In the genomic region with DNA sequence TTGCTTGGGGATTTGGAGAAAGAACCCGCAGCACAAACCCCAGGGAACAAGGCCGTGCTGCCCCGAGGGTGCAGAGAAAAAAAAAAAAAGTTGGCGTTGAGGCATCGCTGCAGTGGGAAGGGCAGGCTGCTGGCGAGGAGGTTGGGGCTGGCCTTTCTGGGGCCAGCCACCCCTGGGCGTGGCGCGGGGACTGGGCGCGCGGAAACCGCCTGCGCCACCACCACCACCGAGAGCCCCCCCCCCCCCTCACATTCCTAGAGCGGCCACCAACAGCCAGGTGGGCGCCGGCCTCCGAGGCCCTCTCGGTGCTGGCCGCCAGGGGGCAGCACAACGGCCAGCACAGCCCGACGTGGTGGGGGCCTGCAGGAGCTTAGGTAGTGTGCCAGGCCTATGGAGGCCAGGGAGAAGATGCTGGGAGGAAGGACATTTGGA, we compare ENCODE assay signal across 8 mouse cellular contexts. TPM values are rescaled to one million over a fixed set of nuclear protein-coding genes. Genes with fewer than 3 reads are reported as not detected.
DNase-seq lines count a peak whose midpoint lies in the region; ATAC-seq and TF ChIP-seq lines count a peak whose summit lies in the region.

No protein-coding gene starts in this region.

- peak; percentile 68; the same call in 1 of the 2 replicates for TF ChIP-seq CTCF in G1E (IDR thresholded peaks at IDR 0.05; ENCODE audit: low read depth, low read length)
- peak; percentile 80 for TF ChIP-seq CTCF in lung, embryonic 14.5 days (IDR thresholded peaks at IDR 0.05; ENCODE audit: low read depth)

- under 1% methylated on average over 23 of the region's 24 CpGs for WGBS in forebrain, embryonic 10.5 days
- under 1% methylated on average over 22 of the region's 24 CpGs for WGBS in lung, embryonic 14.5 days

- intact Hi-C loops in heart, postnatal 14 days (cut with DNase I): no loop called here

- ATAC-seq in G1E (ENCODE audit: extremely low read depth, insufficient number of reproducible peaks, low FRiP score, poor library complexity, severe bottlenecking): peak; percentile 40; the same call in 1 of the 2 replicates
- ATAC-seq in lung, embryonic 14.5 days (ENCODE audit: insufficient read depth): peak; percentile 92
- peak; percentile 74 for ATAC-seq in neutrophil, adult 5-6 weeks (ENCODE audit: extremely low read depth, insufficient number of reproducible peaks, low FRiP score, poor library complexity, severe bottlenecking)

- peak overlapping the region; percentile 35 for H3K9ac ChIP-seq in lung, embryonic 14.5 days

- H3K4me1 ChIP-seq in G1E (ENCODE audit: insufficient read depth, low read depth, low read length): peaks cover 13% of the 10 kb centered on the region
- H3K4me1 ChIP-seq in forebrain, embryonic 10.5 days: peaks cover 14% of the 10 kb centered on the region
- no peaks in the 10 kb centered on the region for H3K4me1 ChIP-seq in lung, embryonic 14.5 days (ENCODE audit: insufficient read depth)

- peak overlapping the region; percentile 62; the same call in 1 of the 2 replicates for H3K4me3 ChIP-seq in G1E (ENCODE audit: low read depth, low read length)
- peak overlapping the region; percentile 55 for H3K4me3 ChIP-seq in forebrain, embryonic 10.5 days
- peak overlapping the region; percentile 30 for H3K4me3 ChIP-seq in lung, embryonic 14.5 days (ENCODE audit: low read depth, low read length)

- peak; percentile 86 for DNase-seq in G1E (ENCODE audit: low spot score)
- peak; percentile 42 for DNase-seq in c-Kit-positive CD71-positive TER-119-negative erythroid progenitor cells, embryonic 14.5 days (ENCODE audit: low read depth)
- DNase-seq in forebrain, embryonic 10.5 days (ENCODE audit: extremely low spot score, low spot score): peak; percentile 78
- DNase-seq in heart, postnatal 14 days: peak; percentile 69 to 75
- peak; percentile 72 to 83 for DNase-seq in kidney, postnatal 36 days
- DNase-seq in lung, embryonic 14.5 days: peak; percentile 83
- DNase-seq in thymus, adult 18-20 months: peak; percentile 49 to 57

- H3K27me3 ChIP-seq in G1E (ENCODE audit: insufficient read depth, low read length): 0 out of 2 replicates have a peak, but pooled peaks cover 3% of the 10 kb centered on the region
- H3K27me3 ChIP-seq in forebrain, embryonic 10.5 days (ENCODE audit: poor library complexity, severe bottlenecking): no peaks in the 10 kb centered on the region
- no peaks in the 10 kb centered on the region for H3K27me3 ChIP-seq in lung, embryonic 14.5 days (ENCODE audit: insufficient read depth, low read length)

- peaks cover 29% of the 10 kb centered on the region for H3K36me3 ChIP-seq in G1E (replicated peaks)
- 0 out of 2 replicates have a peak, but pooled peaks cover 7% of the 10 kb centered on the region for H3K36me3 ChIP-seq in forebrain, embryonic 10.5 days (replicated peaks)
- H3K36me3 ChIP-seq in lung, embryonic 14.5 days (ENCODE audit: insufficient read depth): peaks cover 2% of the 10 kb centered on the region; the same call in 1 of the 2 replicates

- no peaks in the 10 kb centered on the region for H3K9me3 ChIP-seq in G1E (replicated peaks)
- no peaks in the 10 kb centered on the region for H3K9me3 ChIP-seq in forebrain, embryonic 10.5 days
- no peaks in the 10 kb centered on the region for H3K9me3 ChIP-seq in lung, embryonic 14.5 days (ENCODE audit: low read depth, low read length)

- peak overlapping the region; percentile 61 for H3K4me2 ChIP-seq in lung, embryonic 14.5 days

- peak overlapping the region; percentile 85 for H3K27ac ChIP-seq in forebrain, embryonic 10.5 days
- H3K27ac ChIP-seq in lung, embryonic 14.5 days (ENCODE audit: low read depth): no peak overlapping the region

RNA-seq across cellular contexts. Expression of gene Zfp777, which starts 32.6 kb away (rescaled TPM):
- 27.4 and 28.0 TPM in 2 replicates for total RNA-seq in G1E (2014; fragmentation: Nextera tagmentation)
- total RNA-seq in G1E (2017): 22.1 and 25.4 TPM in 2 replicates
- polyA plus RNA-seq in G1E (2012): 69.6 and 86.8 TPM in 2 replicates
- polyA plus RNA-seq in forebrain, embryonic 10.5 days (2016; fragmentation: Nextera tagmentation; extraction: Ambion mirVana): 10.0 and 11.3 TPM in 2 replicates
- 10 to 100 TPM; 15.5 to 17.0 TPM for total RNA-seq in heart, postnatal 14 days (2021)
- polyA plus RNA-seq in lung, embryonic 14.5 days (2014; fragmentation: Nextera tagmentation; extraction: Ambion mirVana): 8.6 and 8.7 TPM in 2 replicates
- total RNA-seq in neutrophil, adult 5-6 weeks (2017): 19.9 and 25.0 TPM in 2 replicates

Comparison
In these comparisons a context has a peak if more than half of its experiments do, and no peak if none do; other contexts are left out.
1. ATAC-seq: peak in every context shown above with its lines; median percentile 92 in lung, embryonic 14.5 days; 74 in neutrophil, adult 5-6 weeks; 40 in G1E.